Mouse (Mus musculus) neural tube, embryonic 15.5 days (tissue): ENCODE measurements around the gene Slamf8. TPM values are rescaled to one million over a fixed set of nuclear protein-coding genes. Genes with fewer than 3 reads are reported as not detected.

ENCODE experiments used
- ATAC-seq: fragments of 200-750 bp; cut with Nextera tagmentation; 2 replicates; pipeline ENCODE4 v1.8.0; 2017; ENCODE audit warnings: mild to moderate bottlenecking, moderate TSS enrichment, moderate library complexity; ENCODE audit not compliant: low FRiP score
- H3K27ac ChIP-seq: fragments of 300-500 bp; sonication (generic); replicated peaks from 2 replicates; pipeline ENCODE4 v1.5.1; 2015; ENCODE audit warnings: mild to moderate bottlenecking, inconsistent platforms
- H3K27me3 ChIP-seq: fragments of 300-500 bp; sonication (generic); replicated peaks from 2 replicates; pipeline ENCODE4 v1.6.1; 2015; ENCODE audit warnings: inconsistent platforms
- H3K36me3 ChIP-seq: fragments of 300-500 bp; sonication (generic); 2 replicates; pipeline ENCODE4 v1.6.1; 2015; ENCODE audit warnings: inconsistent platforms
- H3K4me1 ChIP-seq: fragments of 300-500 bp; sonication (generic); 2 replicates; pipeline ENCODE4 v1.6.1; 2015; ENCODE audit warnings: inconsistent platforms
- H3K4me2 ChIP-seq: fragments of 300-500 bp; sonication (generic); 2 replicates; pipeline ENCODE4 v1.6.1; 2015; ENCODE audit warnings: inconsistent platforms, mild to moderate bottlenecking, moderate library complexity
- H3K4me3 ChIP-seq: fragments of 300-500 bp; sonication (generic); replicated peaks from 2 replicates; pipeline ENCODE4 v1.5.1; 2015; ENCODE audit warnings: mild to moderate bottlenecking, inconsistent platforms
- H3K9ac ChIP-seq: fragments of 300-500 bp; sonication (generic); replicated peaks from 2 replicates; pipeline ENCODE4 v1.6.1; 2015; ENCODE audit warnings: mild to moderate bottlenecking, inconsistent platforms
- H3K9me3 ChIP-seq: fragments of 300-500 bp; sonication (generic); replicated peaks from 2 replicates; pipeline ENCODE4 v1.6.1; 2016; ENCODE audit warnings: inconsistent platforms
- WGBS: fragments of 180-500 bp; shearing (Covaris S2); methylation state at CpG from one replicate; pipeline ENCODE4 v1.1.7; 2015; ENCODE audit warnings: mixed read lengths; 5-methylcytosine and 5-hydroxymethylcytosine counted together
- polyA plus RNA-seq: library from polyadenylated mRNA; unstranded; fragments of >200 nt; fragmentation: Nextera tagmentation; extraction: Ambion mirVana; gene quantifications from 2 replicates; pipeline ENCODE4 v1.2.1, GENCODE M21; 2015

Gene Slamf8
- polyA plus RNA-seq, 1 experiment from 2014 or later = not detected

- Histone ChIP-seq H3K27ac (peak overlapping the region; percentile 70), H3K9me3 (no peaks in the 10 kb centered on the region), H3K9ac (peak overlapping the region; percentile 2; the same call in 1 of the 2 replicates), H3K36me3 (no peaks in the 10 kb centered on the region), H3K4me3 (no peak overlapping the region), H3K4me2 (peak overlapping the region; percentile 35), H3K27me3 (no peaks in the 10 kb centered on the region), H3K4me1 (peaks cover 13% of the 10 kb centered on the region)
- peak; percentile 76 for ATAC-seq
- 10% methylated on average over 26 of the region's 26 CpGs for WGBS
Measured at GRCm38 (mm10) chr1:172585612-172586567, 4.5 kb downstream of the Slamf8 start.

GRCm38 (mm10) chr1:172585026-172585425 lies 5.3 kb downstream of the Slamf8 start:
- 45% methylated on average over 4 of the region's 4 CpGs for WGBS
- peaks cover 13% of the 10 kb centered on the region for H3K4me1 ChIP-seq
- no peaks in the 10 kb centered on the region for H3K36me3 ChIP-seq
- ATAC-seq = peak; percentile 15; the same call in 1 of the 2 replicates
- no peak overlapping the region for H3K9ac ChIP-seq
- H3K9me3 ChIP-seq = no peaks in the 10 kb centered on the region
- no peak overlapping the region for H3K4me3 ChIP-seq
- H3K27me3 ChIP-seq = no peaks in the 10 kb centered on the region
- peak overlapping the region; percentile 35; the same call in 1 of the 2 replicates for H3K4me2 ChIP-seq
- peak overlapping the region; percentile 70; the same call in 1 of the 2 replicates for H3K27ac ChIP-seq

GRCm38 (mm10) chr1:172584271-172584670 lies 6.1 kb downstream of the Slamf8 start:
- Histone ChIP-seq H3K4me3 (no peak overlapping the region), H3K4me2 (no peak overlapping the region), H3K36me3 (no peaks in the 10 kb centered on the region), H3K9ac (no peak overlapping the region), H3K27ac (no peak overlapping the region), H3K4me1 (peaks cover 13% of the 10 kb centered on the region), H3K9me3 (no peaks in the 10 kb centered on the region), H3K27me3 (no peaks in the 10 kb centered on the region)
- 87% methylated on average over 6 of the region's 6 CpGs for WGBS
- ATAC-seq = no peak

GRCm38 (mm10) chr1:172582436-172582835 lies 7.9 kb downstream of the Slamf8 start:
- Histone ChIP-seq H3K4me2 (no peak overlapping the region), H3K27me3 (no peaks in the 10 kb centered on the region), H3K9ac (no peak overlapping the region), H3K4me1 (peaks cover 13% of the 10 kb centered on the region), H3K27ac (no peak overlapping the region), H3K4me3 (no peak overlapping the region), H3K36me3 (no peaks in the 10 kb centered on the region), H3K9me3 (no peaks in the 10 kb centered on the region)
- no peak for ATAC-seq
- 84% methylated on average over 8 of the region's 8 CpGs for WGBS

- H3K9me3 ChIP-seq = no peaks in the 10 kb centered on the region
- WGBS = 70% methylated on average over 6 of the region's 6 CpGs
- H3K27ac ChIP-seq = no peak overlapping the region
- no peak for ATAC-seq
- no peaks in the 10 kb centered on the region for H3K4me1 ChIP-seq
- no peaks in the 10 kb centered on the region for H3K36me3 ChIP-seq
- no peaks in the 10 kb centered on the region for H3K27me3 ChIP-seq
- no peak overlapping the region for H3K9ac ChIP-seq
- H3K4me2 ChIP-seq = no peak overlapping the region
- no peak overlapping the region for H3K4me3 ChIP-seq
Measured at GRCm38 (mm10) chr1:172580116-172580515, 10.3 kb downstream of the Slamf8 start.

GRCm38 (mm10) chr1:172567758-172568157 lies 22.6 kb downstream of the Slamf8 start:
- Histone ChIP-seq H3K9me3 (no peaks in the 10 kb centered on the region), H3K36me3 (no peaks in the 10 kb centered on the region), H3K4me2 (no peak overlapping the region), H3K4me3 (no peak overlapping the region), H3K27me3 (0 out of 2 replicates have a peak, but pooled peaks cover 3% of the 10 kb centered on the region), H3K27ac (no peak overlapping the region), H3K4me1 (peaks cover 7% of the 10 kb centered on the region; the same call in 1 of the 2 replicates), H3K9ac (no peak overlapping the region)
- no peak for ATAC-seq
- WGBS = 69% methylated on average over 4 of the region's 4 CpGs

- peaks cover 19% of the 10 kb centered on the region for H3K4me1 ChIP-seq
- no peak overlapping the region for H3K9ac ChIP-seq
- WGBS = 76% methylated on average over 3 of the region's 3 CpGs
- no peaks in the 10 kb centered on the region for H3K36me3 ChIP-seq
- H3K27me3 ChIP-seq = peaks cover 6% of the 10 kb centered on the region; the same call in 1 of the 2 replicates
- no peaks in the 10 kb centered on the region for H3K9me3 ChIP-seq
- ATAC-seq = no peak
- H3K4me3 ChIP-seq = no peak overlapping the region
- H3K27ac ChIP-seq = no peak overlapping the region
- H3K4me2 ChIP-seq = no peak overlapping the region
Measured at GRCm38 (mm10) chr1:172566131-172566530, 24.2 kb downstream of the Slamf8 start.

- Histone ChIP-seq H3K4me2 (peak overlapping the region; percentile 91), H3K4me1 (peaks cover 19% of the 10 kb centered on the region), H3K9ac (peak overlapping the region; percentile 72), H3K4me3 (peak overlapping the region; percentile 70), H3K27me3 (peaks cover 8% of the 10 kb centered on the region), H3K9me3 (no peaks in the 10 kb centered on the region), H3K36me3 (no peaks in the 10 kb centered on the region), H3K27ac (peak overlapping the region; percentile 85)
- ATAC-seq = no peak; the same call in 1 of the 2 replicates
- under 1% methylated on average over 10 of the region's 10 CpGs for WGBS
Measured at GRCm38 (mm10) chr1:172563465-172563828, 26.9 kb downstream of the Slamf8 start.

- Histone ChIP-seq H3K4me2 (peak overlapping the region; percentile 91), H3K27ac (peak overlapping the region; percentile 85), H3K9me3 (no peaks in the 10 kb centered on the region), H3K4me3 (peak overlapping the region; percentile 70), H3K4me1 (peaks cover 19% of the 10 kb centered on the region), H3K9ac (peak overlapping the region; percentile 72), H3K27me3 (peaks cover 8% of the 10 kb centered on the region), H3K36me3 (no peaks in the 10 kb centered on the region)
- under 1% methylated on average over 66 of the region's 66 CpGs for WGBS
- ATAC-seq = peak; percentile 90
Measured at GRCm38 (mm10) chr1:172562641-172563464, 27.5 kb downstream of the Slamf8 start.

GRCm38 (mm10) chr1:172555638-172556037 lies 34.7 kb downstream of the Slamf8 start, which contains the start of gene Vsig8:
TSS of gene Vsig8 (plus strand) at chr1:172555938.
- H3K36me3 ChIP-seq = no peaks in the 10 kb centered on the region
- peaks cover 10% of the 10 kb centered on the region for H3K4me1 ChIP-seq
- 73% methylated on average over 11 of the region's 11 CpGs for WGBS
- H3K27ac ChIP-seq = no peak within 1 kb of the TSS
- no peak within 1 kb of the TSS for H3K9ac ChIP-seq
- no peak for ATAC-seq
- peaks cover 2% of the 10 kb centered on the region; the same call in 1 of the 2 replicates for H3K27me3 ChIP-seq
- H3K4me3 ChIP-seq = no peak within 1 kb of the TSS
- no peak within 1 kb of the TSS for H3K4me2 ChIP-seq
- H3K9me3 ChIP-seq = no peaks in the 10 kb centered on the region

- no peak overlapping the region for H3K4me3 ChIP-seq
- no peak overlapping the region for H3K27ac ChIP-seq
- H3K9ac ChIP-seq = no peak overlapping the region
- H3K4me2 ChIP-seq = no peak overlapping the region
- no peak for ATAC-seq
- H3K4me1 ChIP-seq = peaks cover 23% of the 10 kb centered on the region
- H3K36me3 ChIP-seq = no peaks in the 10 kb centered on the region
- WGBS = 39% methylated on average over 1 of the region's 1 CpGs
- H3K9me3 ChIP-seq = no peaks in the 10 kb centered on the region
- 0 out of 2 replicates have a peak, but pooled peaks cover 2% of the 10 kb centered on the region for H3K27me3 ChIP-seq
Measured at GRCm38 (mm10) chr1:172552623-172553022, 37.7 kb downstream of the Slamf8 start.
